ENCODE assay signal across 10 mouse cellular contexts in the genomic region with DNA sequence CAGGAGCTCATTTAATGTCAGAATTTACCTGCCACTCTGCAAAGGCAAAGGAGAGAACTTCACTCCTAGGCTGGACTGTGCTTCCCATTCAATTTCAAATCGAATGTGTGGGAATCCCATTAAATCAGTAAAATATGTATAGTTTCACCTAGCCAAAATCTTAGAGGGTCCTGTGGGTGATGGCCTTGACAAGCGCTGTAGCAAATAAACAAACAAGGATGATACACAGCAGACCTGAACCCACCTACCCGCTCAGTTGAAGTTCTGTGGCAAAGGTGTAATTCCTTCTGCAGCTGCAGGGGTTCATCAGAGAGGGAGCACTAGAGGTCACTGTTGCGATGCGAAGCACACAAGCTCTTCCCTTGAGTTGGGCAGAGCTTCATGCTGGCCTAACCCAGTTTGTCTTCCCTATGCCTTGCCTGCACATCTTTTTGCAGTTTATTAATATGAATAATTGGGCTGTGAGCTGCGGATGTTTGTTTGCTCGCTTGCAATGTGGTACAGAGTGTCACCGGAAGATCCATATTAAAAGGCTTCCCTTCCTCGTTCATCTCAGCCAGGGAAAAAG. TPM values are rescaled to one million over a fixed set of nuclear protein-coding genes. Genes with fewer than 3 reads are reported as not detected.
DNase-seq lines count a peak whose midpoint lies in the region; ATAC-seq lines count a peak whose summit lies in the region.
"Had no signal": no experiment of that assay in that cellular context is flagged by ENCODE, and none has a peak within 500 bp of the region (broad histone marks: within the 10 kb centered on the region; RNA-seq: fewer than 3 reads in every experiment).

No protein-coding gene starts in this region.

- WGBS in embryonic facial prominence, embryonic 10.5 days, result 16% methylated on average over 9 of the region's 9 CpGs
- 12% methylated on average over 9 of the region's 9 CpGs for WGBS in intestine, embryonic 15.5 days

- H3K4me2 ChIP-seq in intestine, embryonic 15.5 days (replicated peaks), result no peak overlapping the region

- peak; percentile 14 for DNase-seq in Muller cell, postnatal 12 days (ENCODE audit: inconsistent ontology term)
- peak; percentile 37 for DNase-seq in adrenal gland, adult 2 months
- DNase-seq in embryonic facial prominence, embryonic 10.5 days (ENCODE audit: low spot score), result peak; percentile 48
- peak; percentile 57 for DNase-seq in left cerebral cortex, postnatal 10 days (ENCODE audit: extremely low spot score in 1 of 2, low spot score in 2 of 2)
- DNase-seq in retina, adult 2 months (ENCODE audit: low read depth, low spot score), result peak; percentile 18
- no peak for DNase-seq in spleen, adult 12 weeks (ENCODE audit: low spot score)
- DNase-seq in thymus, postnatal 4 days, result no peak

- no peak overlapping the region for H3K9ac ChIP-seq in intestine, embryonic 15.5 days

- H3K4me3 ChIP-seq in embryonic facial prominence, embryonic 10.5 days, result no peak overlapping the region
- H3K4me3 ChIP-seq in intestine, embryonic 15.5 days (replicated peaks), result no peak overlapping the region
- H3K4me3 ChIP-seq: erythroblast, embryonic 14.5 days; myocyte had no signal

- no peak overlapping the region for H3K27ac ChIP-seq in embryonic facial prominence, embryonic 10.5 days (replicated peaks)
- H3K27ac ChIP-seq in intestine, embryonic 15.5 days, result no peak overlapping the region

- ATAC-seq in intestine, embryonic 15.5 days, result peak; percentile 70

- peaks cover 13% of the 10 kb centered on the region; the same call in 1 of the 2 replicates for H3K4me1 ChIP-seq in embryonic facial prominence, embryonic 10.5 days
- 0 out of 2 replicates have a peak, but pooled peaks cover 2% of the 10 kb centered on the region for H3K4me1 ChIP-seq in intestine, embryonic 15.5 days (replicated peaks)

- intact Hi-C loops in left cerebral cortex, postnatal 10 days (cut with DNase I), result loop anchor here (2.0 to 10.0 kb wide), 3 partner anchors 333 to 1013 kb away; no protein-coding TSS in a partner anchor

- H3K36me3 ChIP-seq in embryonic facial prominence, embryonic 10.5 days (replicated peaks), result no peaks in the 10 kb centered on the region
- H3K36me3 ChIP-seq in intestine, embryonic 15.5 days, result no peaks in the 10 kb centered on the region

- peaks cover 31% of the 10 kb centered on the region for H3K27me3 ChIP-seq in embryonic facial prominence, embryonic 10.5 days (replicated peaks; ENCODE audit: low read depth, poor library complexity, severe bottlenecking)
- H3K27me3 ChIP-seq in intestine, embryonic 15.5 days (replicated peaks), result peaks cover 3% of the 10 kb centered on the region; the same call in 1 of the 2 replicates

- H3K9me3 ChIP-seq in embryonic facial prominence, embryonic 10.5 days, result no peaks in the 10 kb centered on the region
- H3K9me3 ChIP-seq in intestine, embryonic 15.5 days, result no peaks in the 10 kb centered on the region

RNA-seq across cellular contexts. Expression of a gene that starts 1.6 kb away (rescaled TPM):
- total RNA-seq in adrenal gland, adult 2 months (2021), result not detected
- polyA plus RNA-seq in adrenal gland, adult 2 months (2012; rRNA removed), result not detected in 2 replicates
- 0.30 and 0.44 TPM in 2 replicates for polyA plus RNA-seq in embryonic facial prominence, embryonic 10.5 days (2016; fragmentation: Nextera tagmentation; extraction: Ambion mirVana)
- polyA plus RNA-seq in intestine, embryonic 15.5 days (2015; fragmentation: Nextera tagmentation; extraction: Ambion mirVana), result 1.3 and 1.4 TPM in 2 replicates
- 10 to 100 TPM; 26.7 to 27.6 TPM for total RNA-seq in left cerebral cortex, postnatal 10 days (2021)
- polyA plus RNA-seq: erythroblast, embryonic 14.5 days had no signal

Comparison
In these comparisons a context has a peak if more than half of its experiments do, and no peak if none do; other contexts are left out.
1. DNase-seq: peak in Muller cell, postnatal 12 days (single experiment), adrenal gland, adult 2 months (single experiment), embryonic facial prominence, embryonic 10.5 days (single experiment), left cerebral cortex, postnatal 10 days (2 of 2) and retina, adult 2 months (single experiment); none in spleen, adult 12 weeks (single experiment) and thymus, postnatal 4 days (single experiment).